Mouse (Mus musculus) duodenum, adult 2 months (tissue): ENCODE measurements around the gene Vmn2r18. TPM values are rescaled to one million over a fixed set of nuclear protein-coding genes. Genes with fewer than 3 reads are reported as not detected.

Experiments
- polyA plus RNA-seq: library from polyadenylated mRNA; depleted of rRNA; stranded (reverse); fragments of >200 nt; gene quantifications from 2 replicates; pipeline ENCODE4 v1.2.3, GENCODE M21; 2012; ENCODE audit warnings: low replicate concordance; rRNA removed

Vmn2r18 gene
- polyA plus RNA-seq = not detected in 2 replicates

GRCm38 (mm10) chr5:151605921-151606320 lies at the start of gene Vmn2r18:
Gene Vmn2r18 (minus strand): TSS chr5:151606021.

GRCm38 (mm10) chr5:151650700-151651410 lies 45.0 kb upstream of the Vmn2r18 start, which contains the start of gene Rfc3:
Gene Rfc3 (minus strand): TSS chr5:151651242.

Other genes starting within 250 kb of the Vmn2r18 start
- gene Gm42906, start 177.9 kb downstream of the Vmn2r18 start, polyA plus RNA-seq = not detected in 2 replicates
- gene Rfc3, start 45.2 kb upstream of the Vmn2r18 start, polyA plus RNA-seq = 4.3 and 4.5 TPM in 2 replicates